Mouse (Mus musculus) thymus, adult 2 months (tissue): ENCODE results near the gene Adh5.

ENCODE experiments used
- CTCF ChIP-seq: fragments of 200-500 bp; IDR thresholded peaks from 2 replicates; pipeline ENCODE4 v1.5.1; 2012; ENCODE audit warnings: mild to moderate bottlenecking, control low read depth, low read length, moderate library complexity, borderline replicate concordance; ENCODE audit not compliant: control insufficient read depth, poor library complexity, insufficient read depth; ENCODE audit errors: extremely low read depth
- POLR2A ChIP-seq: fragments of 200-500 bp; IDR thresholded peaks from 2 replicates; pipeline ENCODE4 v1.6.1; 2012; ENCODE audit warnings: mild to moderate bottlenecking, low read length, control low read depth, moderate library complexity; ENCODE audit not compliant: control insufficient read depth, poor library complexity, insufficient read depth; ENCODE audit errors: extremely low read depth

- no peak for TF ChIP-seq CTCF
- no peak for TF ChIP-seq POLR2A
These were observed 27.7 kb upstream of the Adh5 start, which contains the start of gene Adh4 for GRCm38 (mm10) chr3:138415121-138415690.
